Mouse (Mus musculus): ENCODE results near the gene Ggt5.

Ggt5 gene

DNA sequence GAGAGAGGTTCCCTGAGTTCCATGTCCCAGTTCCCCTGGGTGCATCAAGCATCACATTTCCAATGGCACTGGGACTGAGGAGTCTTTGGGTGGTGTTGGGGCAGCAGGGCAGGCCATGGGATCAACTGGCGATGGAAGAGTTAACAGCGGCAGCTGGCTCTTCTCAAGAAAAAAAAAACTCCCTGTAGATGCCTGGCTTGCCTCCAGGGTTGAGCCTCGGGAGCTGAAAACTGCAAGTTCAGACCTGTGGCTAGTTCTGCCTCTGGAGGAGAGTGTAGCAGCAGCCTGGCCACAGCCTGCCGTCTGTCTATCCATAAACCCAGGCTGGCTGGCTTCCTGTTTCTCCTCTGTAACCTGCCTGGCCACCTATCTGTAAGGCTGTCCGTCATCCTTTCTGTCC, at the start of gene Ggt5:
Gene Ggt5 (plus strand): TSS at position 212 of the 400 bp plus-strand sequence.
- no peaks in the 10 kb centered on the region for H3K36me3 ChIP-seq (ENCODE audit: control insufficient read depth, insufficient read depth, low read length, poor library complexity, severe bottlenecking)
- H3K27me3 ChIP-seq (ENCODE audit: control insufficient read depth, insufficient read depth, low read length, poor library complexity, severe bottlenecking): no peaks in the 10 kb centered on the region
- DNase-seq (ENCODE audit: low read depth, low spot score): no peak

- H3K27me3 ChIP-seq (ENCODE audit: control insufficient read depth, insufficient read depth, low read length, poor library complexity, severe bottlenecking): no peaks in the 10 kb centered on the region
- H3K36me3 ChIP-seq (ENCODE audit: control insufficient read depth, insufficient read depth, low read length, poor library complexity, severe bottlenecking): no peaks in the 10 kb centered on the region
- no peak for DNase-seq (ENCODE audit: low read depth, low spot score)
These were observed 41.2 kb upstream of the Ggt5 start for GRCm38 (mm10) chr10:75547901-75548300.

DNA sequence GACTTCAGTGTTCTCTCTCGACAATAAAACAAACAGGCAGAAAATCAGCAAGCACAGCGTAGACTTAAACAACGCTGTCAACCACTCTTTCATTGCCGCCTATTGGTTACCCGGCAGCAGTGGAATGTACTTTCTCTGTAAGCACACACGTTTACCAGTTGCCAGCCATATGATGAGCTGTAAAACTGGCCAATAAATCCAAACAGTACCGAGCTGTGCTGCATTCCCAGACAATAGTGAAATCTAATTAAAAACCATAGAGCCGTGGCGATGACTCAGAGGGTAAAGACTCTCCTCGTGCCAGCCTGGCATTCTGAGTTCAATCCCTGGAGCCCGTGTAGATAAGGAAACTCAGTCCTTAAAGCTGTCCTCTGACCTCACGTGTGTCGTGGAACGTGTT, 40.7 kb upstream of the Ggt5 start:
- H3K36me3 ChIP-seq (ENCODE audit: control insufficient read depth, insufficient read depth, low read length, poor library complexity, severe bottlenecking): no peaks in the 10 kb centered on the region
- no peak for DNase-seq (ENCODE audit: low read depth, low spot score)
- H3K27me3 ChIP-seq (ENCODE audit: control insufficient read depth, insufficient read depth, low read length, poor library complexity, severe bottlenecking): no peaks in the 10 kb centered on the region

DNA sequence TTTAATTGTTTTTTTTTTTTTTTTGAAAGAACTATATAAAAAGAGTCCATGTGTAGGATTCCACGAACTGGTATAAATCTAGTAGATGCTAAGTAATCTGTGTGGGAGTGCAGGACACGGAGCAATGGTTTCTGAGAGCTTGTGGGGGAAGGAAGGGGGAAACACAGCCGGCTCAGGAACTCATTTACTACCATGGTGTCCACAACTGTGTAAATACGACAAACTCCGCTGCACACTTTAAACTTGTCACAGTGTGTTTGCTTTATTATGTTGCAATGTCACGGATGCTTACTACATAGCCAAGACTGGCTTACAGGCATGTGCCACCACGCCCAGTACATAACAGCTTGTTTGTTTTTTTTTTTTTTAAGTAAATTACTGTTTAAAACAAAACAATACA, 39.3 kb upstream of the Ggt5 start:
- H3K36me3 ChIP-seq (ENCODE audit: control insufficient read depth, insufficient read depth, low read length, poor library complexity, severe bottlenecking): no peaks in the 10 kb centered on the region
- DNase-seq (ENCODE audit: low read depth, low spot score): no peak
- no peaks in the 10 kb centered on the region for H3K27me3 ChIP-seq (ENCODE audit: control insufficient read depth, insufficient read depth, low read length, poor library complexity, severe bottlenecking)

DNA sequence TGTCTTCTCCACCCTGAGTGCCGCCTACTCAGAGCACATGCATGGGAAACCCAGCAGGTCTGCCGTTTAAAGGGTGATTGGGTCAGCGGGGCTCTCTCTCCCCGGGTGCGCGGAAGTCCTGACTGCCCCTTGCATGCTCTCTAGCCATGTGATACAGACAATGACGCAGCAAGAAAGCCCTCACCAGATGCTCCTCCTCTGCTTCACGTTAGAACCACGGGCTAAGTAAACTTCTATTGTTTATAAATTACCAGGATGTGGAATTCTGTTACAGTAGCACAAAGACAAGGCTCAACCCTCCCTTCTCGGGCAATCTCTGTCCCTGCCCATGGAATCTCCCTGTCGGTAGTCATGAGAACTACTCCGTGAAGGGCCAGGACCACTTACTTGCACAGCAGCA, 38.0 kb upstream of the Ggt5 start:
- no peaks in the 10 kb centered on the region for H3K36me3 ChIP-seq (ENCODE audit: control insufficient read depth, insufficient read depth, low read length, poor library complexity, severe bottlenecking)
- H3K27me3 ChIP-seq (ENCODE audit: control insufficient read depth, insufficient read depth, low read length, poor library complexity, severe bottlenecking): no peaks in the 10 kb centered on the region
- DNase-seq (ENCODE audit: low read depth, low spot score): no peak

- Histone ChIP-seq H3K36me3 (ENCODE audit: control insufficient read depth, insufficient read depth, low read length, poor library complexity, severe bottlenecking) (no peaks in the 10 kb centered on the region), H3K27me3 (ENCODE audit: control insufficient read depth, insufficient read depth, low read length, poor library complexity, severe bottlenecking) (no peaks in the 10 kb centered on the region)
- DNase-seq (ENCODE audit: low read depth, low spot score): no peak
These were observed 37.0 kb upstream of the Ggt5 start for GRCm38 (mm10) chr10:75552106-75552505.

DNA sequence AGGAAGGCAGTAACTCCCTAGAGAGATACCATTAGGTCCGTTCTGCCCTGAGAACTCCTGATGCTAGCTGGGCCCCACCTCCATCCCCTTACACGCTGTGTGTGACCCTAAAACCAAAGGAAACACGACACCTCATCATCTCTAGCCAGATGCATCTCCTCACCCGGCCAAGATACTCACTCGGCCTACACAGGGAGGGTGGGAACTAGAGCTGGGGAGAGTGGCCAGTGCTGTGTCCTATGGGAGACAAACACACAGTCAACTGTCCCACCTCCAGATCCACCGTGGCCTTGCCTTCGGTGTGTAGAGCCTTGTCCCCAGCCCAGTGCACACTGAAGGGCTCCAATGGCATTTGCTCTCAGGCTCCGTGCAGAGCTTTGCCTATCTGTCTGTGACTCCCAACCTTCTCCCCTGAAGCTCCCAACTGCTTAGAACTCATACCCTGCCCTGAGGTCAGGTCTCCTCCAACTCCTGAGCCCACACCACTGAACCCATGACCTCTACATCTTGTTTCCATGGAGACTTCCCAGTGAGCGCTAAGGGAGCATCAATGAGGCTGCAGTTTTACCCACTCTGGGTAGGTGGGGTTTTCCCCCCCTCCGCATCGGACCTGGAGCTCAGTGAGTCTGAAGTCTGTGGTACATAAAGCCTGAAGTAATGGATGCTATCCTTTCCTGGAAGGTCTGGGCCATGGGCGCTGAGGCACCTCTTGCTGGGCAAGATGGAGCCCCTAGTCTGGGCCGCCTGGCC, 36.3 kb upstream of the Ggt5 start:
- no peak for DNase-seq (ENCODE audit: low read depth, low spot score)
- H3K27me3 ChIP-seq (ENCODE audit: control insufficient read depth, insufficient read depth, low read length, poor library complexity, severe bottlenecking): no peaks in the 10 kb centered on the region
- H3K36me3 ChIP-seq (ENCODE audit: control insufficient read depth, insufficient read depth, low read length, poor library complexity, severe bottlenecking): no peaks in the 10 kb centered on the region

GRCm38 (mm10) chr10:75554090-75554489, 35.0 kb upstream of the Ggt5 start:
- no peaks in the 10 kb centered on the region for H3K36me3 ChIP-seq (ENCODE audit: control insufficient read depth, insufficient read depth, low read length, poor library complexity, severe bottlenecking)
- no peak for DNase-seq (ENCODE audit: low read depth, low spot score)
- H3K27me3 ChIP-seq (ENCODE audit: control insufficient read depth, insufficient read depth, low read length, poor library complexity, severe bottlenecking): no peaks in the 10 kb centered on the region

DNA sequence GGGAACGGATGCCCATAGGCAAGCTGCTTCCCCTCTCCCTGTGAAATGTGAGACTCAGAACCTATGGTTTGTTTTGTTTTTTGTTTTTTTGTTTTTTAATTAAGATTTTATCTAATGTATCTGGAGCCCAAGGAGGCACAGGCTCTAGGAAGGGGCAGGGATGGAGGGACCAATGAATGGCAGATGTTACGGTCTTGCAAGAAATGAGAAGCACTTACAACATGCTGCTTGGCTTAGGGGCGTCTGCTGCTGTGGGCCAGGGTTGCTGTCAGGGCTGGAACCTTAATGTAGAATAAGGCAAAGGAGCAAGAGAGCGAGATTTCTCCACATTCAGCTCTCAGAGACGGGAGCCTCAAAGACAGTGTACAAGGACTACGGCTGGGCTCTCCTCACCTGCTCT, 33.6 kb upstream of the Ggt5 start:
- DNase-seq (ENCODE audit: low read depth, low spot score): no peak
- Histone ChIP-seq H3K27me3 (ENCODE audit: control insufficient read depth, insufficient read depth, low read length, poor library complexity, severe bottlenecking) (no peaks in the 10 kb centered on the region), H3K36me3 (ENCODE audit: control insufficient read depth, insufficient read depth, low read length, poor library complexity, severe bottlenecking) (no peaks in the 10 kb centered on the region)

DNA sequence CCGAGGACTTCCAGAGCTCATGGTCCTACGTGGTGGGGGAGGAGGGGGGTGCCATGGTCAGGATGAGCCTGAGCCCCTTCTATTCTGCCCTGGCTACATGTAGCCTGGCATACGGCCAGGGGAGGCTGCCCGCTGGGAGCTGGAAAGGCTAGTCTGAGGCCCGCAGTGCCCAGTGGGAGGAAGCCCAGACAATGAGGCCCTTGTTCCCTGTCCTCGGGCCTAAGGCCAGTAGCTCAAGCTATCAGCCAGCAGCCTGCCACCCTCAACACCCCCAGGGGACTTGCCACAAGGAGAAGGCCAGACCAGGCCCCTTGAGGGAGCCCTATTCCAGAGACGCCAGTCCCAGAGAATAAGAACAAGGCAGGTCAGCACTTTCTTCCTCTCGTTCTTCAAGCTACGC, 33.1 kb upstream of the Ggt5 start:
- Histone ChIP-seq H3K36me3 (ENCODE audit: control insufficient read depth, insufficient read depth, low read length, poor library complexity, severe bottlenecking) (no peaks in the 10 kb centered on the region), H3K27me3 (ENCODE audit: control insufficient read depth, insufficient read depth, low read length, poor library complexity, severe bottlenecking) (0 out of 2 replicates have a peak, but pooled peaks cover 3% of the 10 kb centered on the region)
- DNase-seq (ENCODE audit: low read depth, low spot score): no peak

DNA sequence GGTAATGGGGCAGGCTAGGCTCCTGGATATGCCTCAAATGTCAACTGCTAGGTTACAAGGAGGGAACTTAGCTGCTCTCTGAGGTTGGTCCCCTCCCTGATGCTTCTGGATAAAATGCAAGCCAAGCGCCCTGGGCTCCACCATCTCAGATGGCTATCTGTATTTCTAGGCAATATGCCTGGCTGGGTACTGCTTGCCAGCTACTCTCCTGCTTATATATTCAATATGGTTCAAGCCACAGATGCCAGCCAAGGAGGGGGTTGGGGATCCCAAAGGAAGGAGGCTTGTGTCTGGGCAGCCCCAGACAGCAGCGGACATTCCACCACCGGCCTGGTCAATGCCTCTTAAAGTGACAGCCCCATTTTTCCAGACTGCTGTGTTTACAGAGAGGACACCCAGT, 30.6 kb upstream of the Ggt5 start:
- Histone ChIP-seq H3K36me3 (ENCODE audit: control insufficient read depth, insufficient read depth, low read length, poor library complexity, severe bottlenecking) (no peaks in the 10 kb centered on the region), H3K27me3 (ENCODE audit: control insufficient read depth, insufficient read depth, low read length, poor library complexity, severe bottlenecking) (0 out of 2 replicates have a peak, but pooled peaks cover 3% of the 10 kb centered on the region)
- DNase-seq (ENCODE audit: low read depth, low spot score): no peak

DNA sequence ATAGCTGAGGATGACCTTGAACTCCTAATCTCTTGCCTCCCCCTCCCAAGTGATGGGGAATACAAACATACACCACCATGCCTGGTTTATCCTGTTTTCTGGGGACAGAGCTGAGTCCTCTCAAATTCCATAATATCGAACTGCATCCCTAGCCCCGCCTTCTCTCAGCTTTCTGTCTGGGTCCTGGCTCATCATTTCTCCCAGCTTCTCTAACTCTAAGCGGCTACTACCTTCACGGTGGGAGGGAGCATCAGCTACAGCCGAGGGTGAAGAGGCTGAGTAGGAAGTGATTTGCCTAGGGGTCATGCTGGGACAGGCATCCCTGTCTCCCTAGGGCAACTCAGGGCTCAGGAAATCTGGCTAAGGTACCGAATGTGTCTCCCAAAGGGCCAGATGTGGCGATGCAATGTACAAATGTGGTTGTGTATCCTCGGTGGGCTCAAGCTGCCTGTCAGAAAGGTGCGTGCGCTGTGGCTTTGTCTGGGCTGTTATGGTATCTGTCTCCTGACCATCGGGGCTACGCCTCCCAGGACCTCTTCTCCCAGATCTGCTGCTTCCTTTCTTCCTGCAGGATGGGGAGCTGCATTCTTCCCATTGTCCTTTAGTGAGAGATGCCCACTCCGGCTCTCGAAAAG, 30.0 kb upstream of the Ggt5 start:
- Histone ChIP-seq H3K27me3 (ENCODE audit: control insufficient read depth, insufficient read depth, low read length, poor library complexity, severe bottlenecking) (0 out of 2 replicates have a peak, but pooled peaks cover 3% of the 10 kb centered on the region), H3K36me3 (ENCODE audit: control insufficient read depth, insufficient read depth, low read length, poor library complexity, severe bottlenecking) (no peaks in the 10 kb centered on the region)
- DNase-seq (ENCODE audit: low read depth, low spot score): no peak

- Histone ChIP-seq H3K36me3 (ENCODE audit: control insufficient read depth, insufficient read depth, low read length, poor library complexity, severe bottlenecking) (no peaks in the 10 kb centered on the region), H3K27me3 (ENCODE audit: control insufficient read depth, insufficient read depth, low read length, poor library complexity, severe bottlenecking) (0 out of 2 replicates have a peak, but pooled peaks cover 3% of the 10 kb centered on the region)
- no peak for DNase-seq (ENCODE audit: low read depth, low spot score)
These were observed 29.2 kb upstream of the Ggt5 start, which contains the start of gene Lrrc75b for GRCm38 (mm10) chr10:75559676-75560548. Gene Lrrc75b, minus strand, starts transcription at chr10:75560330.

DNA sequence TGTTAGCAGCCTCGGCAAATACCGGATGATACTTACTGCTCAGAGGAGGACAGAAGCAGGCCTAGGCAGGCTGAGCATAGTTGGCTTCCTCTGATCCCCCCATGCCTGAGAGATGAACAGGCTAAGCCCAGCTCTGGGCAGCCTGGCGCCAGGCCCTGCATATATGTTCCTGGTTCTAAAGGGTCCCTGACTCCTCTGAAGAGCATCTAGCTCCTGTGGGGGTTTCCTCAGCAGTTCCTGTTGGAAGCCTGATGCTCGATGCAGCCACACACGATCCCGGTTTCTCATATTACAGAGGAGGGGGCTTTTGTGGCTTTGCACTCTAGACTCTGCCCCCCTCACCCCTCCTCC, 28.6 kb upstream of the Ggt5 start:
- Histone ChIP-seq H3K27me3 (ENCODE audit: control insufficient read depth, insufficient read depth, low read length, poor library complexity, severe bottlenecking) (0 out of 2 replicates have a peak, but pooled peaks cover 3% of the 10 kb centered on the region), H3K36me3 (ENCODE audit: control insufficient read depth, insufficient read depth, low read length, poor library complexity, severe bottlenecking) (no peaks in the 10 kb centered on the region)
- peak; percentile 8 for DNase-seq (ENCODE audit: low read depth, low spot score)
